Mouse (Mus musculus) liver, adult 2 months (tissue): ENCODE measurements around the gene Gpx4.

Experiments used
- CTCF ChIP-seq: fragments of 200-500 bp; IDR thresholded peaks from 2 replicates; pipeline ENCODE4 v1.5.1; 2011; ENCODE audit warnings: low read depth, low read length, control low read depth
- POLR2A ChIP-seq: fragments of 200-500 bp; IDR thresholded peaks from 2 replicates; pipeline ENCODE4 v1.6.1; 2011; ENCODE audit warnings: low read length, control low read depth; ENCODE audit not compliant: insufficient read depth; ENCODE audit errors: extremely low read depth

DNA sequence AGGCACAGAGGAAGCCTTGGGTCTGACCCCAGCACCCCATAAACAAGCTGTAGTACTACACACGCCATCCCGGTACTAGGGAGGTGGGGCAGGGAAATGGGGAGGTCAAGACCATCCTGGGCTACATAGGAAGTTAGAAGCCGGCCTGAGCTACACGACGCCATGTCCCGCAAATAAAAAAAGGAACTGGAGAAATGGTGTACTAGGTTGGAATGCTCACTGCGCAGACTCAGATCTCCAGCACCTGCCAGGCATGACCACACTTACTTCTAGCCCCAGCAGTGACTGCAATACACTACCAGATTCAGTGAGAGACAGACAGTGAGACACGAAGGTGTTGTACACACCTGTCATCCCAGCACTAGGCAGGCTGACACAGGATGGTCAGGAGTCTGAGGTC is 40.5 kb downstream of the Gpx4 start:
- TF ChIP-seq POLR2A: no peak
- TF ChIP-seq CTCF: no peak
